Mouse (Mus musculus): ENCODE data around the gene Gstp2.

DNA sequence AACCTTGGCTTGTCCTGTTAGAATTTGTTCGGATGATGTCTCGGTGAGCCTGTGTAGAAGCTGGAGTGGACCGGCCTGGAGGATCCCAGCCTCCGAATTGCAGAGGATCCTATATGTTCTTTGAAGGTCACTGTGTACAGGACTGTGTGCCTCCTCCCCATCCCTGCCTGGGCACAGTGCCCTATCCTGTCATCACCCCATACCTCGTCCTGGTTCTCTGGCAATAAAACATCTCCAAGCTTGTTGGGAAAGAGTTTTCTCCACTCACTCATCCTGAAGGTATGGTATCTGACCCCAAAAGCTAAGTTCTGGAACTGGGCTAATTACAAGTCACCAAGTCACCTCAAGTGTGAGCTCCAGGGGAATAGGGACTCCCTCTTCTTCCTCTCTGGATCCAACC, 41.3 kb upstream of the Gstp2 start:
- TF ChIP-seq EP300 (IDR thresholded peaks at IDR 0.05; ENCODE audit: low read depth) (no peak), CTCF (IDR thresholded peaks at IDR 0.05; ENCODE audit: low read depth) (no peak)
